Mouse (Mus musculus) bone marrow, adult 2 months (tissue): ENCODE measurements around the gene Gm27027.

Source experiments
- CTCF ChIP-seq: fragments of 200-500 bp; IDR thresholded peaks from 2 replicates; pipeline ENCODE4 v1.5.1; 2011; ENCODE audit warnings: low read length, control low read depth; ENCODE audit not compliant: control insufficient read depth, insufficient read depth
- POLR2A ChIP-seq: fragments of 200-500 bp; IDR thresholded peaks from 2 replicates; pipeline ENCODE4 v1.6.1; 2011; ENCODE audit warnings: low read depth, mild to moderate bottlenecking, control low read depth, low read length, borderline replicate concordance; ENCODE audit not compliant: control insufficient read depth

DNA sequence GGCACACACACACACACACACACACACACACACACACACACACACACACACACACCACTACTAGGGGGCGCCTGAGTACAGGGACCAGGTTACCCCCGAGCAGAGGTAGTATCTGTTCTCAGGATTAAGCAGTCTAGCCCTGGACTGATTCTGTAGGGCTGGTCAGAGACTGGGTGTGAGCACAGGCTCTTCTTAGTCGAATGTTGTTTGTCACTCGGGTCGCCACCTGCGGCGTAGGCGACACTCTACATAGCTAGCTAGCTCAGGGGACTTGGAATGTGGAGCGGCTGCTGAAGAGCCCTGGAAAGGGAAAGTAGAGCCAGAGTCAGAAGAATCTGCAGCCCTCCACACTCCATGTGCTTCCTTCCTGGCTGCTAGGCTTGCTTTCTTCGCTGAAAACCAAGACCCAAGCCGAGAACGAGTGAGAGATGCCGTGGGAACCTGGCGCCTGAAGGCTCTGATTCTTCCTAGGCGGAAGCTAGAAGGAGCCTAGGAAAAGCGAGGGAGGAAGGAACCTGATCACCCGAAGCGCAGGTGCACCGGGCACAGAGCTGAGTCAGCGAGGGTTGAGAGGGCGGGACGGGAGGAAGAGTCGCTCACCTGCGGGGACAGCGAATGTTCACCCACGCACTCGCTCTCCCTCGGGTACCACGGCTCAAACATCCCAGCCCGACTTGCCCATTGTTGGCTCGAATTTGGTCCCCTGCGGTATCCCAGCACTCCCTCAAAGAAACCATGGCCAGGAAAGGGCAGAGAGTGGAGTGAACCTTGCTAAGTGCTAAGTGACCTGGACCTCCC is 41.2 kb downstream of the Gm27027 start:
- TF ChIP-seq POLR2A (no peak), CTCF (no peak)
